11 mouse cellular contexts compared by ENCODE assay signal in genomic region chr16:30515418-30515817, GRCm38 (mm10). TPM values are rescaled to one million over a fixed set of nuclear protein-coding genes. Genes with fewer than 3 reads are reported as not detected.
A peak's percentile ranks its signal among the peaks of the same experiment; 100 is the strongest.
DNase-seq lines count a peak whose midpoint lies in the region; TF ChIP-seq lines count a peak whose summit lies in the region.
"Had no signal": no experiment of that assay in that cellular context is flagged by ENCODE, and none has a peak within 500 bp of the region (broad histone marks: within the 10 kb centered on the region; RNA-seq: fewer than 3 reads in every experiment).

No protein-coding gene starts in this region.

- no peak for TF ChIP-seq EP300 in ES-Bruce4 (IDR thresholded peaks at IDR 0.05; ENCODE audit: insufficient read depth, low read depth, low read length)

- TF ChIP-seq POLR2A in lung, adult 2 months (IDR thresholded peaks at IDR 0.05; ENCODE audit: borderline replicate concordance, extremely low read depth, low read depth, low read length), result no peak
- no peak for TF ChIP-seq POLR2A in ES-Bruce4 (IDR thresholded peaks at IDR 0.05; ENCODE audit: insufficient read depth, low read length)
- no peak for TF ChIP-seq POLR2A in small intestine, adult 2 months (IDR thresholded peaks at IDR 0.05; ENCODE audit: low read depth, low read length)

- no peaks in the 10 kb centered on the region for H3K9me3 ChIP-seq in ES-Bruce4 (replicated peaks; ENCODE audit: control insufficient read depth, insufficient read depth, low read length, poor library complexity, severe bottlenecking)
- H3K9me3 ChIP-seq in forebrain, embryonic 10.5 days, result no peaks in the 10 kb centered on the region; the same call in 1 of the 2 replicates
- H3K9me3 ChIP-seq: liver, embryonic 13.5 days had no signal

- H3K4me1 ChIP-seq in lung, adult 2 months (ENCODE audit: control insufficient read depth, insufficient read depth, low read length), result peaks cover 13% of the 10 kb centered on the region
- H3K4me1 ChIP-seq in ES-Bruce4 (ENCODE audit: control insufficient read depth, insufficient read depth, low read length), result no peaks in the 10 kb centered on the region
- peaks cover 13% of the 10 kb centered on the region; the same call in 1 of the 2 replicates for H3K4me1 ChIP-seq in small intestine, adult 2 months (ENCODE audit: control insufficient read depth, insufficient read depth, insufficient read length, low read length)
- H3K4me1 ChIP-seq in forebrain, embryonic 10.5 days, result peaks cover 22% of the 10 kb centered on the region

- no peak overlapping the region for H3K4me3 ChIP-seq in gastrocnemius, adult 2 months
- no peak overlapping the region for H3K4me3 ChIP-seq in lung, adult 2 months (replicated peaks; ENCODE audit: extremely low read depth, low read depth, low read length)
- H3K4me3 ChIP-seq in ES-Bruce4 (ENCODE audit: low read depth, low read length), result no peak overlapping the region
- H3K4me3 ChIP-seq in small intestine, adult 2 months (ENCODE audit: low read depth, low read length), result no peak overlapping the region
- no peak overlapping the region for H3K4me3 ChIP-seq in forebrain, embryonic 10.5 days
- H3K4me3 ChIP-seq: liver, embryonic 13.5 days; myocyte had no signal

- H3K27me3 ChIP-seq in ES-Bruce4 (ENCODE audit: control insufficient read depth, insufficient read depth, low read length, poor library complexity, severe bottlenecking), result no peaks in the 10 kb centered on the region
- no peaks in the 10 kb centered on the region for H3K27me3 ChIP-seq in small intestine, adult 2 months (ENCODE audit: control insufficient read depth, insufficient read depth, low read length)
- no peaks in the 10 kb centered on the region for H3K27me3 ChIP-seq in forebrain, embryonic 10.5 days (ENCODE audit: poor library complexity, severe bottlenecking)

- no peak overlapping the region for H3K27ac ChIP-seq in gastrocnemius, adult 2 months
- no peak overlapping the region for H3K27ac ChIP-seq in ES-Bruce4 (ENCODE audit: insufficient read depth, low read length)
- H3K27ac ChIP-seq in small intestine, adult 2 months (ENCODE audit: insufficient read depth, low read depth, low read length), result no peak overlapping the region
- no peak overlapping the region for H3K27ac ChIP-seq in forebrain, embryonic 10.5 days
- H3K27ac ChIP-seq: liver, embryonic 13.5 days had no signal

- peak; percentile 58 for TF ChIP-seq CTCF in gastrocnemius, adult 2 months (IDR thresholded peaks at IDR 0.05)
- peak; percentile 54 for TF ChIP-seq CTCF in lung, adult 2 months (IDR thresholded peaks at IDR 0.05; ENCODE audit: insufficient read depth, low read length)
- TF ChIP-seq CTCF in ES-Bruce4 (IDR thresholded peaks at IDR 0.05; ENCODE audit: low read depth, low read length), result peak; percentile 85
- peak; percentile 69; the same call in 1 of the 2 replicates for TF ChIP-seq CTCF in small intestine, adult 2 months (IDR thresholded peaks at IDR 0.05; ENCODE audit: extremely low read depth, insufficient read length, insufficient replicate concordance, low read depth, low read length)

- no peak for DNase-seq in gastrocnemius, adult 2 months
- no peak for DNase-seq in gastrocnemius, postnatal 10 days
- no peak for DNase-seq in lung, adult 2 months
- no peak for DNase-seq in lung, postnatal 10 days
- DNase-seq in forebrain, embryonic 10.5 days (ENCODE audit: extremely low spot score, low spot score), result no peak
- DNase-seq in cerebellum, postnatal 4 days (ENCODE audit: low spot score in 2 of 2), result no peak
- DNase-seq: kidney, adult 9 months; liver, embryonic 13.5 days had no signal

- H3K36me3 ChIP-seq in ES-Bruce4 (ENCODE audit: control insufficient read depth, insufficient read depth, low read length, poor library complexity, severe bottlenecking), result no peaks in the 10 kb centered on the region
- H3K36me3 ChIP-seq in small intestine, adult 2 months (ENCODE audit: control insufficient read depth, insufficient read depth, low read length), result no peaks in the 10 kb centered on the region
- peaks cover 23% of the 10 kb centered on the region; the same call in 1 of the 2 replicates for H3K36me3 ChIP-seq in forebrain, embryonic 10.5 days (replicated peaks)
- H3K36me3 ChIP-seq: liver, embryonic 13.5 days had no signal

- no peak overlapping the region for H3K9ac ChIP-seq in ES-Bruce4 (ENCODE audit: low read depth, poor library complexity, severe bottlenecking)
- H3K9ac ChIP-seq: liver, embryonic 13.5 days had no signal

- intact Hi-C loops in gastrocnemius, adult 2 months (cut with DNase I), result no loop called here

- WGBS in lung, adult 2 months, result 77% methylated on average over 12 of the region's 12 CpGs
- WGBS in small intestine, adult 2 months, result 78% methylated on average over 12 of the region's 12 CpGs
- WGBS in forebrain, embryonic 10.5 days, result 67% methylated on average over 12 of the region's 12 CpGs

RNA-seq across cellular contexts. Expression of gene Tmem44, which starts 35.2 kb away (rescaled TPM):
- total RNA-seq in gastrocnemius, adult 2 months (2021), result 1 to 10 TPM; 1.7 to 2.1 TPM
- 1 to 10 TPM; 5.3 to 8.7 TPM for total RNA-seq in gastrocnemius, postnatal 10 days (2021)
- polyA plus RNA-seq in lung, adult 2 months (2012; rRNA removed), result 55.5 and 57.0 TPM in 2 replicates
- polyA plus RNA-seq in ES-Bruce4 (2011; ENCODE audit: insufficient read depth, insufficient read length, low read depth, missing spikeins), result 4.2 and 5.4 TPM in 2 replicates
- polyA plus RNA-seq in small intestine, adult 2 months (2012; rRNA removed), result 1.2 and 3.0 TPM in 2 replicates
- 18.8 and 19.9 TPM in 2 replicates for polyA plus RNA-seq in forebrain, embryonic 10.5 days (2016; fragmentation: Nextera tagmentation; extraction: Ambion mirVana)
